Mouse (Mus musculus) intestine, embryonic 15.5 days (tissue): ENCODE data around the gene Mrpl41. TPM values are rescaled to one million over a fixed set of nuclear protein-coding genes. Genes with fewer than 3 reads are reported as not detected.
"Not testable (repeated sequence)": the region's sequence is repeated elsewhere in the genome, so short reads cannot be mapped to it uniquely, and the experiment has no call there.

Experiments used
- ATAC-seq: fragments of 200-750 bp; cut with Nextera tagmentation; 2 replicates; pipeline ENCODE4 v1.8.0; 2017; ENCODE audit warnings: moderate TSS enrichment, moderate library complexity
- H3K27ac ChIP-seq: fragments of 300-500 bp; sonication (generic); 2 replicates; pipeline ENCODE4 v1.5.1; 2015; ENCODE audit warnings: mild to moderate bottlenecking, inconsistent platforms
- H3K27me3 ChIP-seq: fragments of 300-500 bp; sonication (generic); replicated peaks from 2 replicates; pipeline ENCODE4 v1.6.1; 2015; ENCODE audit warnings: inconsistent platforms
- H3K36me3 ChIP-seq: fragments of 300-500 bp; sonication (generic); 2 replicates; pipeline ENCODE4 v1.6.1; 2015; ENCODE audit warnings: inconsistent platforms
- H3K4me1 ChIP-seq: fragments of 300-500 bp; sonication (generic); replicated peaks from 2 replicates; pipeline ENCODE4 v1.6.1; 2015; ENCODE audit warnings: inconsistent platforms
- H3K4me2 ChIP-seq: fragments of 300-500 bp; sonication (generic); replicated peaks from 2 replicates; pipeline ENCODE4 v1.6.1; 2015; ENCODE audit warnings: mild to moderate bottlenecking, inconsistent platforms
- H3K4me3 ChIP-seq: fragments of 300-500 bp; sonication (generic); replicated peaks from 2 replicates; pipeline ENCODE4 v1.5.1; 2015; ENCODE audit warnings: inconsistent platforms
- H3K9ac ChIP-seq: fragments of 300-500 bp; sonication (generic); 2 replicates; pipeline ENCODE4 v1.6.1; 2015; ENCODE audit warnings: inconsistent platforms
- H3K9me3 ChIP-seq: fragments of 300-500 bp; sonication (generic); 2 replicates; pipeline ENCODE4 v1.6.1; 2016; ENCODE audit warnings: inconsistent platforms
- WGBS: fragments of 180-500 bp; shearing (Covaris S2); methylation state at CpG from one replicate; pipeline ENCODE4 v1.1.7; 2015; 5-methylcytosine and 5-hydroxymethylcytosine counted together
- polyA plus RNA-seq: library from polyadenylated mRNA; unstranded; fragments of >200 nt; fragmentation: Nextera tagmentation; extraction: Ambion mirVana; gene quantifications from 2 replicates; pipeline ENCODE4 v1.2.1, GENCODE M21; 2015

Gene Mrpl41
- 136 and 141 TPM in 2 replicates for polyA plus RNA-seq

DNA sequence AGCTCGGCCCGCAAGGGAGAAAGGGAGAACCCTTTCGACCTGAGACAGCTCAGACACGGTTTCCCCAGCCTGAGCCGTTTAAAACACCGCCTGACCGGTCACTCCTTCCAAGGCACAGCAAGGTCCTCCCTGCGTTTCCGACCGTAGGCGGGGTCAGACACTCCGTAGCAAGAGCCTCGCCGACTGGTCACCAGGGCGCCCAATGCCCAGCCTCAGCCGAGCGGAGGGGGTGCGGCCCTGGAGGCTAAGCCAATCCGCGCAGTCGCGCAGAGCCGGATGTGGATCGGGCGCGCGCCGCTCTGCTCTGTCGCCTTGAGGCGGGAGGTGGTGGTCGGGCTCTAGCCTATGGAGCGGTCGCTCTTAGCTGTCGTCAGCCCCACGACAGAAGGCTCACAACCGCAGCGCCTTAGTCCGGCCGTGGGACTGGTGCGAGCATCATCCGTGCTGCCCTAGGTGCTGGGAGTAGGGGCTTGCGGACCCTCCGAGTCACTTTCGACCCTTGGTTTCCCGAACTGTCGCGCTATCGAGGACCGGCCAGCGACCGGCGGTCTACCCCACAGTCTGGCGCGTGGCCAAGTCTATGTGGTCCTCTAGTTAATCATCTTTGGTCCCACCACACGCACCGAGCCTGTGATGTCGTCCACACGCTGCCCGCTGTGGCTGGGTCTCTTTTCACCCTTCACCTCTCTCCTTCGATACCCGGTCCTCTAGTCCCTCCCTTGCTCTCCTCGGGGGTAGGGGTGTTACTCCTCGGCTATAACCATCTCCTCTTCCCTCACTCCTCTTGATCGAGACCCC lies at the start of gene Mrpl41:
Mrpl41 (minus strand) TSS at position 193 of the 798 bp plus-strand sequence.
- ATAC-seq = peak; percentile 99
- H3K9ac ChIP-seq = peak within 1 kb of the TSS; percentile 77
- no peaks in the 10 kb centered on the region for H3K9me3 ChIP-seq
- H3K4me1 ChIP-seq = peaks cover 14% of the 10 kb centered on the region
- 0 out of 2 replicates have a peak, but pooled peaks cover 4% of the 10 kb centered on the region for H3K36me3 ChIP-seq
- peak within 1 kb of the TSS; percentile 97 for H3K4me2 ChIP-seq
- WGBS = under 1% methylated on average over 64 of the region's 64 CpGs
- H3K27ac ChIP-seq = peak within 1 kb of the TSS; percentile 95
- no peaks in the 10 kb centered on the region for H3K27me3 ChIP-seq
- peak within 1 kb of the TSS; percentile 84 for H3K4me3 ChIP-seq

DNA sequence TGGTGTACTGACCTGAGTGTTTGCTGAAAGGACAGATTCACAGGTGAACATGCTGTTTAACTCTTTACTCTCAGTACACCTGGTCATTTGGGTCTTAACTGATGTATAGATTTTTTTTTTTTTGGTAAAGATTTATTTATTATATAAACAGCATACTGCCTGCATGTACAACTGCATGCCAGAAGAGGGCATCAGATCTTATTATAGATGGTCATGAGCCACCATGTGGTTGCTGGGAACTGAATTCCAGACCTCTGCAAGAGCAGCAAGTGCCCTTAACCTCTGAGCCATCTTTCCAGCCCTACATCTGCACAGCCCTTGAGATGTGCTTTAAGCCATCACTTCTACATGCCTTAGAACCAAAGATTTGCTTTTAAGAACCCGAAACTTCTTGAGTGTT lies 47.8 kb upstream of the Mrpl41 start:
- Histone ChIP-seq H3K27ac (no peak overlapping the region), H3K4me1 (no peaks in the 10 kb centered on the region), H3K9ac (no peak overlapping the region), H3K4me3 (no peak overlapping the region), H3K36me3 (no peaks in the 10 kb centered on the region), H3K4me2 (no peak overlapping the region), H3K9me3 (no peaks in the 10 kb centered on the region), H3K27me3 (no peaks in the 10 kb centered on the region)
- 95% methylated on average over 1 of the region's 1 CpGs for WGBS
- ATAC-seq = no peak

DNA sequence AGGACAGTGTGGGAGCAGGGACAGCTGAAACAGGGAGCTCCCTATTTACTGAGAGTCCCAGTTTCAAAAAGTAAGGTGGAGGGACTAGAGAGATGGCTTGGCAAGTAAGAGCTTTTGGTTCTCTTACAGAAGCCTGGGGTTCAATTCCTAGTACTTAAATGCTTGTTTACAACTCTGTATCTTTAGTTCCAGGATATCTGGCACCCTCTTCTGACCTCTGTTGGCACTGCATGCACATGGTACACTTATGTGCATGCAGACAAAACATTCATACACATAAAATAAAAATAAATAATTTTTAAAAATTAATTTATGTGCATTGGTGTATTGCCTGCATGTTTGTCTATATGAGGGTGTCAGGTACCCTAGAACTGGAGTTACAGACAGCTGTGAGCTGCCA lies 33.4 kb upstream of the Mrpl41 start:
- no peak for ATAC-seq
- Histone ChIP-seq H3K9ac (no peak overlapping the region), H3K27me3 (no peaks in the 10 kb centered on the region), H3K27ac (no peak overlapping the region), H3K4me3 (no peak overlapping the region), H3K4me1 (no peaks in the 10 kb centered on the region), H3K36me3 (no peaks in the 10 kb centered on the region), H3K9me3 (no peaks in the 10 kb centered on the region), H3K4me2 (no peak overlapping the region)

DNA sequence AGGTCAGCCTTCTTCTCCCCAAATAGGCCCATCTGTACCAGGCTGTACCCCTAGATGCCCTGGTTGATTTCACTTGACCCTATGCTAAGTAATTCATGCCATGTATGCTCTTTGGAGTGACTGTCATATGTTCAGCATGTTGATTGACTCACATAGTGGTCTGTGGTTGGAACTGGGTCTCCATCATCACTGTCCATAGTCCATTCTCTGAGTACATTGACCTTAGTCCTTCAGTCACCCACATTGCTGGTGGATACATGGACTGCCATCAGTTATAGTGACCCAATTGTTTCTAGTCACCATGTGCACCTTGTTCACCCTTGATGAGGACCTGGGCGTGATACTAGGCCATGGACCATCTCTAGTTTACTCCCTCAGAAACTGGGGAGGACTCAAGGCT lies 31.9 kb upstream of the Mrpl41 start:
- Histone ChIP-seq H3K9me3 (no peaks in the 10 kb centered on the region), H3K4me1 (no peaks in the 10 kb centered on the region), H3K36me3 (no peaks in the 10 kb centered on the region), H3K27ac (no peak overlapping the region), H3K4me2 (no peak overlapping the region), H3K27me3 (no peaks in the 10 kb centered on the region), H3K9ac (no peak overlapping the region), H3K4me3 (no peak overlapping the region)
- 80% methylated on average over 1 of the region's 1 CpGs for WGBS
- ATAC-seq = no peak

DNA sequence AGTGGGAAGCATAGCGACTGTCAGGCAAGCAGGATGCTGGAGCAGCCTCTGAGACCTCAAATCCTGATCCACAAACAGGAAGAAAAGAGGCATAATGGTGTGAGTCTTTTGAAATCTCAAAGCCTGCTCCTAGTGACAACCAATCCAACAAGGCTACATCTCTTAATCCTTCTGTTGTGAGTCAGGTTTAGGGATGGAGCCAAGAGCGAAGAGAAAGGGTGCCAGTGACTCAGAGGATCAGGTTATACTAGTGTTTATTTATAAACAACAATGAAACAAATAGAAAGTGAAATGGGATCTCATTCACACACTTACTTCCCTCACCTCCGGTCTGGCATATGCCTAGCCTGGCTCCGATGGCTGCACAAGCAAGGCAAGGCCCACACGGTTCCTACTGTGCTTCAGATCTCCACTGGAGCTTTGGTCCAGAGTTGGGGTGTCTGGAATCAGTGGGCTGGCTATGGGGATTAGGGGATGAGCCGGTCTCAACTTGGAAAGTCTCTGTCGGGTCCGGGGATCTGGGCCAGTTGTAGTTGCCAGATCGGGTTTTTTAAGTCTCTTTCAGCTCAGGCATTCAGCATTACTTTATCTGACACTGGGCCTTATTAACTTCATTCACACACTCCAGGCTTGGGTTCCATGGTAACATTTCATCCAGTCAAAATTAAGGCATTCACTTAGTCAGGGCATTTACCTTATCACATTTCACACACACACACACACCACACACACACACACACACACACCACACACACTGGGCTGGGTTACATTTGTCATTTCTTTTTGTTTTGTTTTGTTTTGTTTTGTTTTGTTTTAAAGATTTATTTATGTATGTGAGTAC lies 29.3 kb upstream of the Mrpl41 start:
- WGBS = 83% methylated on average over 9 of the region's 9 CpGs
- no peaks in the 10 kb centered on the region for H3K36me3 ChIP-seq
- H3K4me3 ChIP-seq = no peak overlapping the region
- ATAC-seq = no peak
- H3K4me1 ChIP-seq = no peaks in the 10 kb centered on the region
- no peak overlapping the region for H3K9ac ChIP-seq
- no peak overlapping the region for H3K4me2 ChIP-seq
- no peak overlapping the region for H3K27ac ChIP-seq
- H3K9me3 ChIP-seq = no peaks in the 10 kb centered on the region
- H3K27me3 ChIP-seq = no peaks in the 10 kb centered on the region

DNA sequence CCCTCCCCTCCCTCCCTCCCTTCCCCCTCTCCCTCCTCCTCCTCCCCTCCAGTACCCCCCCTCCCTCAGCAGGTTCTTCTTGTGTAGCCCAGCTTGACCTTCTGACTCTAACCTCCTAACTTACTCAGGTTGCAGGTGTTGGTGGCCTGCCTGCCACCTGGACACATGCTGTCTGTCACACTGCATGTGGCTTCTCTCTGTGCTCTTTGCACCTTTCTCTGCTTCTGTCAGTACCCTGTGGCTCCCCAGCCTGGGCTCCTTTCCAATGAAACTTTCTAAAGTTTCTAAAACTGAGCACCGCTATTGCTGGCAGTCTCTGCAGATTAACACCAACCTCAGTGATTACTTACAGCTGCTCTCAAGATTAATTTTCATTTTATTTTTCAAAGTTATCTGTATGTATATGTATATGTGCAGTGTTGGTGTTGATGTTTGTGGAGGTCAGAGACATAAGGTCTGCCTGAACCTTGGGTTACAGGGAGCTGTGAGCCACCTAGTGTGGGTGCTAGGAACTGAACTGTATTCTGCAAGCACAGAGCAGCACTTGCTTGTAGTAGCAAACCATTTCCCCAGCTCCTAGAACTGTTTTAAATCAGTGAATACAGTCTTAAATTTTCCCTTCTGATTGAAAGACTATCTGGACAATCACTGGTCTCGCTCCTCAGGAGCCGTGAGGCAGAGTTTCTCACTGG lies 25.8 kb upstream of the Mrpl41 start:
- Histone ChIP-seq H3K9ac (no peak overlapping the region), H3K4me1 (no peaks in the 10 kb centered on the region), H3K27ac (no peak overlapping the region), H3K27me3 (no peaks in the 10 kb centered on the region), H3K4me3 (no peak overlapping the region), H3K36me3 (no peaks in the 10 kb centered on the region), H3K9me3 (no peaks in the 10 kb centered on the region), H3K4me2 (no peak overlapping the region)
- 72% methylated on average over 3 of the region's 3 CpGs for WGBS
- ATAC-seq = no peak

DNA sequence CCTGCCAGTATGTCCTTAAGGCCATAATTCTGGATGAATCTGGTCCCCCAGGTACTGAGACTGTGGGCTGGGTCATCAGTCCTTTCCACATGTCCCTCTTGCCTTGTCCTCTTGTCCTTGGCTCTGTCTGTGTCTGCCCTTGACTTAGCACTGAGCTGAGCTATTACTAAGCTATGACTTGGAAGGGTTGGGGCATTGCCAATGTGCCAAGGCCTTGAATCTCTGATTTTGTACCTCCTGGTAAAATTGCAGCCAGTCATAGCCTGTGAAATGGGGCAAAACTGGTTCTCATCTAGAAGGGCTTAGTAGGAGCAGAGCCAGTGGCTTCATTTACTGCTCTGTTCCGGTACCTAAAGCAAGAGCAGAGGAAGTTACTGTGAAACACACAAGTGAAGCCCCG lies 21.6 kb upstream of the Mrpl41 start:
- Histone ChIP-seq H3K9ac (no peak overlapping the region), H3K27me3 (no peaks in the 10 kb centered on the region), H3K36me3 (no peaks in the 10 kb centered on the region), H3K4me3 (no peak overlapping the region), H3K4me1 (no peaks in the 10 kb centered on the region), H3K9me3 (no peaks in the 10 kb centered on the region), H3K4me2 (no peak overlapping the region), H3K27ac (no peak overlapping the region)
- ATAC-seq = no peak
- WGBS = 90% methylated on average over 2 of the region's 2 CpGs

DNA sequence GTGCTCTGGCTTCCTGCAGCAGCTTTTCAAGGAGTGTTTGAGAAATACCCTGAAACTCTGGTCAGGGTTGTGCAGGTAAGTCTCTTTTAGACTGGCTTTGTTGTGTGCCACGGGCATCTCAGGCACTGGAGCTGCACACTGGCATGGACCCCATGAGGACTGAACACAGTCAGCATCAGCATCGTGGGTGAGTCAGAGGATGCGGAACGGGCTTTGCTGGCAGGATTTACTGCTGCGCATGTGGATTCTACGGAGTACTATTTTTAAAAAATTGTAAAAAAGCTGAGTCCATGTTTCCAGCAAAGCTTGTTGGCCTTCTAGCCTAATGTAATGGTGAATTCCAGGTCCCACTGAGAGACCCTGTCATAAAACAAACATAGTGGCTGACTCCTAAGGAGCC lies 20.4 kb upstream of the Mrpl41 start:
- no peak for ATAC-seq
- H3K36me3 ChIP-seq = no peaks in the 10 kb centered on the region
- no peaks in the 10 kb centered on the region for H3K4me1 ChIP-seq
- H3K4me2 ChIP-seq = no peak overlapping the region
- no peaks in the 10 kb centered on the region for H3K9me3 ChIP-seq
- no peak overlapping the region for H3K27ac ChIP-seq
- no peak overlapping the region for H3K4me3 ChIP-seq
- 94% methylated on average over 6 of the region's 6 CpGs for WGBS
- H3K9ac ChIP-seq = no peak overlapping the region
- H3K27me3 ChIP-seq = no peaks in the 10 kb centered on the region

DNA sequence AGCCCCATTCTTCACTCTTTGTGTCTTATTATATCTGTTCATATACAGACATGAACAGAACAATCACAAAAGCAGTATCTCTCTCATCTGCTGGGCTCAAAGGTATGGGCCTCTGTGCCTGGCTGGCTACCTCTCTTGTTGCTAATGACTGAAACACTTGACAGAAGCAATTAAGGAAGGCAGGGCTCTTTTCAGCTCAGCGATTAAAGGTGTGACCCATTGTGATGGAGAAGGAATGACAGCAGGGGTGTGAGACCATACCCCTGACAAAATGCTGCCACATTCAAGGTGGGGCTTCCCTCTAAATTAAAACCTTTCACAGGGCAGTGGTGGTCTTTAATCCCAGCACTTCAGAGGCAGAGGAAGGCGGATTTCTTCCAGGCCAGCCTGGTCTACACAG lies 12.9 kb upstream of the Mrpl41 start:
- Histone ChIP-seq H3K4me3 (no peak overlapping the region), H3K27ac (no peak overlapping the region), H3K27me3 (no peaks in the 10 kb centered on the region), H3K36me3 (no peaks in the 10 kb centered on the region), H3K4me1 (no peaks in the 10 kb centered on the region), H3K4me2 (no peak overlapping the region), H3K9ac (no peak overlapping the region), H3K9me3 (no peaks in the 10 kb centered on the region)
- WGBS = 42% methylated on average over 2 of the region's 2 CpGs
- no peak for ATAC-seq

DNA sequence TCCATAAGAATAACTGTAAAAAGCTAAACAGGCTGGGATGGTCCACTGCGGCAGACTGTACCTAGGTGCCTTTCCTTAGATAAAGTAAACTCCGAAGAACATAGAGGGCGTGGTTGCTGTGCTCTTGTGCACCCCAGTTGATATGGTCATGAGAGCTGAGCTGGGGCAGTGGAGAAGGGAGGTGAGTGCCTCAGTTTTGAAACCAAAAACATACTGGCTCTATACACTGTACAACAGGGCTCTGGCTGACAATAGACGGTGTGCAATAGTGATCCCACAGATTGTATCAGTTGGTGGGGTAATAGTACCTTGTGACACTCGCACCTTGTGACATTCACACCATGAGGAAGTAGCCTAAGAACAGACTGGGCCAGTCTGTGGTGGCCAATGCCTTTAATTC lies 2.1 kb upstream of the Mrpl41 start:
- H3K4me3 ChIP-seq = no peak overlapping the region

DNA sequence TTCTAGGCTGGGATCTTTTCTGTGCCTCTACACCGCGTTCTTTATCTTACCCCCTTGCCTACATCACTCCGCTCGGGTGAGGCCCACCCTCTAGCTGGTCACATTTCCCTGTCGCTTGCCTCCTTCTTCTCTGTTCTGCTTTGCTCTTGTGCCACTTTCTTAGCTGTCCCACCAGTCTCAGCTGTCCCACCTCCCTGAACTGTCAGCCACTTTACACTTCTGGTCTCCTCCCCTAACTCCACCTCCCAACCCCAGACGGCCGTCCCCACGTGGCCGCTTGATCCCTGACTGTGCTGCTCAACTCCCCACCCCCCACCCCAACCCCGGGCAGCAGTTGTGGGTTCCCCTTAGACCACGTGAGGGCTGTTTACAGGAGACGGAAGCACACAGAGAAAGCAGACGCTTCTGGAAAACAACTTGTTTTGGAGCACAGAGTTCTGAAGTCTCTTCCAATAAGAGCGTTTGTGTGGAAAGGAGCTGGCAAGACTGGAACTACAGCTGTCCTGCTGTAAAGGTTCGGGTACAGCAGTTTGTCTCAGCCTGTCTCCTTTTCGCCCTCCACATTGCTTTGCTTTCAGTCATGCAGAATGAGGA lies 903 bp upstream of the Mrpl41 start, which contains the start of gene Pnpla7:
Pnpla7 (plus strand) TSS at position 330 of the 594 bp plus-strand sequence.
- peak within 1 kb of the TSS; percentile 84 for H3K4me3 ChIP-seq
- peak within 1 kb of the TSS; percentile 95 for H3K27ac ChIP-seq
- WGBS = under 1% methylated on average over 16 of the region's 16 CpGs
- 0 out of 2 replicates have a peak, but pooled peaks cover 4% of the 10 kb centered on the region for H3K36me3 ChIP-seq
- H3K27me3 ChIP-seq = no peaks in the 10 kb centered on the region
- peak within 1 kb of the TSS; percentile 77 for H3K9ac ChIP-seq
- H3K4me1 ChIP-seq = peaks cover 14% of the 10 kb centered on the region
- no peaks in the 10 kb centered on the region for H3K9me3 ChIP-seq
- peak; percentile 78 for ATAC-seq
- peak within 1 kb of the TSS; percentile 97 for H3K4me2 ChIP-seq

More for the DNA sequence above, 2.1 kb upstream of the Mrpl41 start:
- H3K4me1 ChIP-seq = peaks cover 14% of the 10 kb centered on the region
- no peak overlapping the region for H3K27ac ChIP-seq
- no peak overlapping the region for H3K4me2 ChIP-seq
- 84% methylated on average over 5 of the region's 5 CpGs for WGBS
- H3K9ac ChIP-seq = no peak overlapping the region
- no peaks in the 10 kb centered on the region for H3K27me3 ChIP-seq
- ATAC-seq = no peak
- H3K36me3 ChIP-seq = no peaks in the 10 kb centered on the region
- H3K9me3 ChIP-seq = no peaks in the 10 kb centered on the region

DNA sequence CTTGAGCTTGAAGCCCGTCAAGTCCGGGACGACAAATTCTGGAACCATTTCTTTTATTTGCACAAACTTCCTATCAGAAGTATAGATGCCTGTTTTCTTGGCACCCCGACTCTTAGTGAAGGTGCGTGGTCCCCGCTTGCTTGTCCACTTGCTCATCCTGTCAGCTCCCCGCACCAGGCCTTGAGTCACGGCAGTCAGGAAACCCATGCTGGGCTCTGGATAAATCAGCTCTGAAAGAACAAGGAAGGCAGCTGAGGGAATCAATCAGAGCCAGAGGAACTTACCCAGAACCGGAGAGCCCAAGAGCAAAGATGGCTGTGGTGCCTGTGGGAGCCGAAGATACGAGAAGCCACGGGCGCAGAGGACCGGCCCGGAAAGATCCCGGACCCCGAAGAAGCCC lies 446 bp downstream of the Mrpl41 start:
- H3K4me1 ChIP-seq = peaks cover 14% of the 10 kb centered on the region
- not testable (repeated sequence) for H3K27me3 ChIP-seq, H3K36me3 ChIP-seq, ATAC-seq, H3K9me3 ChIP-seq
- H3K4me2 ChIP-seq = peak overlapping the region; percentile 97
- peak overlapping the region; percentile 84 for H3K4me3 ChIP-seq
- H3K9ac ChIP-seq = peak overlapping the region; percentile 77
- peak overlapping the region; percentile 95 for H3K27ac ChIP-seq
- WGBS = under 1% methylated on average over 17 of the region's 17 CpGs
